Mouse (Mus musculus): Measurements from ENCODE around the gene Gm49510. TPM values are rescaled to one million over a fixed set of nuclear protein-coding genes. Genes with fewer than 3 reads are reported as not detected.
A peak's percentile ranks its signal among the peaks of the same experiment; 100 is the strongest.

Gm49510 gene
- total and polyA plus RNA-seq, 3 experiments = 1.4 to 8.2 TPM; not detected in 1

- Histone ChIP-seq H3K27me3 (ENCODE audit: insufficient read depth, low read length) (no peaks in the 10 kb centered on the region), H3K36me3 (replicated peaks) (peaks cover 38% of the 10 kb centered on the region), H3K4me3 (ENCODE audit: low read depth, low read length) (no peak overlapping the region; the same call in 1 of the 2 replicates), H3K4me1 (ENCODE audit: insufficient read depth, low read depth, low read length) (peaks cover 72% of the 10 kb centered on the region), H3K9me3 (replicated peaks) (no peaks in the 10 kb centered on the region)
- DNase-seq (ENCODE audit: low spot score) (no peak), ATAC-seq (ENCODE audit: extremely low read depth, insufficient number of reproducible peaks, low FRiP score, poor library complexity, severe bottlenecking) (no peak)
- peak; percentile 79; the same call in 1 of the 2 replicates for TF ChIP-seq POLR2AphosphoS5 (IDR thresholded peaks at IDR 0.05; ENCODE audit: insufficient replicate concordance, low read depth, low read length)
- no peak for TF ChIP-seq CTCF (IDR thresholded peaks at IDR 0.05; ENCODE audit: low read depth, low read length)
- no peak for TF ChIP-seq TAL1 (conservative IDR thresholded peaks at IDR 0.05; ENCODE audit: low read depth, low read length)
- no peak for TF ChIP-seq GATA1 (IDR thresholded peaks at IDR 0.05; ENCODE audit: borderline replicate concordance, low read length)
- TF ChIP-seq GATA2 (IDR thresholded peaks at IDR 0.05; ENCODE audit: borderline replicate concordance, low read depth, low read length) = no peak
Measured at GRCm38 (mm10) chr15:78930801-78931426, 31.4 kb downstream of the Gm49510 start.

GRCm38 (mm10) chr15:78931577-78931976, 32.1 kb downstream of the Gm49510 start:
- DNase-seq (ENCODE audit: low spot score) (peak; percentile 71), ATAC-seq (ENCODE audit: extremely low read depth, insufficient number of reproducible peaks, low FRiP score, poor library complexity, severe bottlenecking) (peak; percentile 30)
- Histone ChIP-seq H3K9me3 (replicated peaks) (no peaks in the 10 kb centered on the region), H3K27me3 (ENCODE audit: insufficient read depth, low read length) (no peaks in the 10 kb centered on the region), H3K36me3 (replicated peaks) (peaks cover 44% of the 10 kb centered on the region), H3K4me3 (ENCODE audit: low read depth, low read length) (no peak overlapping the region), H3K4me1 (ENCODE audit: insufficient read depth, low read depth, low read length) (peaks cover 74% of the 10 kb centered on the region)
- TF ChIP-seq CTCF (IDR thresholded peaks at IDR 0.05; ENCODE audit: low read depth, low read length) = peak; percentile 71
- TF ChIP-seq GATA1 (IDR thresholded peaks at IDR 0.05; ENCODE audit: borderline replicate concordance, low read length) = no peak

DNA sequence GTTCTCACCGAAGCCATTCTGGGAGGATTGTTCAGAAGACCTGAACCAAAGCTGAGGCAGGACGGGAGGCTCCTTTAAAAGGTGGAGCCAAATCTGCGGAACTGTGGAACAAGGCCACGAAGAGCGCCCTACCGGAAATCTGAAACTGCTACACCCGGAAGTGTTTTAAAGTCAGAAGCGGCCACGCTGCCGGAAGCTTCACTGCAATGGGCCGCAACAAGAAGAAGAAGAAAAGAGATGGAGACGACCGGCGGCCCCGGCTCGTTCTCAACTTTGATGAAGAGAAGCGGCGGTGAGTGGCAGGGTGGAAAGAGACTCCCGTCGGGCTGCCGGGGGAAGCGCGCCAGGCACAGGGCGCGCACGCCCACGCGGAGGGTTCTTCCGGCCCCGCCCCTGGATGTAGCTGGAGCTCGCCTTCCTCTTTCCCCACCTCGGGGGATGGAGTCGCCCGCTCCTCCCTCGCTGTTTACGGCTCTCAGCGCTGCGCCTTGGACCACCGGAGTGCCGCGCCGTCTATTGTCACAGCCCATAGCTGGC, 35.4 kb downstream of the Gm49510 start, which contains the start of gene Nol12:
Gene Nol12 (plus strand): TSS at position 150 of the 537 bp plus-strand sequence.
- Histone ChIP-seq H3K36me3 (replicated peaks) (peaks cover 56% of the 10 kb centered on the region), H3K27me3 (ENCODE audit: insufficient read depth, low read length) (no peaks in the 10 kb centered on the region; the same call in 1 of the 2 replicates), H3K4me1 (ENCODE audit: insufficient read depth, low read depth, low read length) (peaks cover 67% of the 10 kb centered on the region), H3K4me3 (ENCODE audit: low read depth, low read length) (peak within 1 kb of the TSS; percentile 82), H3K9me3 (replicated peaks) (no peaks in the 10 kb centered on the region)
- DNase-seq (ENCODE audit: low spot score) (peak; percentile 69), ATAC-seq (ENCODE audit: extremely low read depth, insufficient number of reproducible peaks, low FRiP score, poor library complexity, severe bottlenecking) (peak; percentile 37)
- no peak for TF ChIP-seq TAL1 (conservative IDR thresholded peaks at IDR 0.05; ENCODE audit: low read depth, low read length)
- no peak for TF ChIP-seq GATA1 (IDR thresholded peaks at IDR 0.05; ENCODE audit: borderline replicate concordance, low read length)
- no peak for TF ChIP-seq CTCF (IDR thresholded peaks at IDR 0.05; ENCODE audit: low read depth, low read length)
- TF ChIP-seq GATA2 (IDR thresholded peaks at IDR 0.05; ENCODE audit: borderline replicate concordance, low read depth, low read length) = no peak
- TF ChIP-seq POLR2AphosphoS5 (IDR thresholded peaks at IDR 0.05; ENCODE audit: insufficient replicate concordance, low read depth, low read length) = no peak

- H3K27me3 ChIP-seq (ENCODE audit: insufficient read depth, low read length) = no peaks in the 10 kb centered on the region; the same call in 1 of the 2 replicates
- H3K4me1 ChIP-seq (ENCODE audit: insufficient read depth, low read depth, low read length) = peaks cover 52% of the 10 kb centered on the region
- no peak for ATAC-seq (ENCODE audit: extremely low read depth, insufficient number of reproducible peaks, low FRiP score, poor library complexity, severe bottlenecking)
- H3K36me3 ChIP-seq (replicated peaks) = peaks cover 56% of the 10 kb centered on the region
- H3K9me3 ChIP-seq (replicated peaks) = no peaks in the 10 kb centered on the region
- H3K4me3 ChIP-seq (ENCODE audit: low read depth, low read length) = peak overlapping the region; percentile 82; the same call in 1 of the 2 replicates
- DNase-seq (ENCODE audit: low spot score) = no peak
- TF ChIP-seq GATA1 (IDR thresholded peaks at IDR 0.05; ENCODE audit: borderline replicate concordance, low read length) (no peak), GATA2 (IDR thresholded peaks at IDR 0.05; ENCODE audit: borderline replicate concordance, low read depth, low read length) (no peak), TAL1 (conservative IDR thresholded peaks at IDR 0.05; ENCODE audit: low read depth, low read length) (no peak), POLR2AphosphoS5 (IDR thresholded peaks at IDR 0.05; ENCODE audit: insufficient replicate concordance, low read depth, low read length) (no peak), CTCF (IDR thresholded peaks at IDR 0.05; ENCODE audit: low read depth, low read length) (no peak)
Measured at GRCm38 (mm10) chr15:78936403-78936802, 36.9 kb downstream of the Gm49510 start.

DNA sequence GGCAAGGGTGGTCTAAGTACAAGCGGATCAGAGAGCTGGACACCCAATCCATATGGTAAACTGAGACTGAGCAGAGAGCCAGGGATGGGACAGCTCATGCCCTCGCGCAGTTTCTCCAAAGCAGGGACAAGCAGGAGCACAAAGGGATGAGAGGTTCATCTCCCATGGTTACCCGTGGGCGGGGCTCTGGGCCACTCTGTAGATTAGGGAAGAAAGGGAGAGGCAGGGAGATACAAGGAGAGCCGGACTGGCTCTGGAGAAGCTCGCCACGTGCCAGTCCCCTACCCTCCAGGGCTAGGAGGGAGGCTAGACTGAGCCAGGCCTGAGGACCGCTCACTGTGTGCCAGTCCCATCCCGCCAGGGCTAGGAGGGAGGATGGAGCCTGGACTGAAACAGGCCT, 37.8 kb downstream of the Gm49510 start:
- no peak overlapping the region; the same call in 1 of the 2 replicates for H3K4me3 ChIP-seq (ENCODE audit: low read depth, low read length)
- peaks cover 44% of the 10 kb centered on the region for H3K4me1 ChIP-seq (ENCODE audit: insufficient read depth, low read depth, low read length)
- ATAC-seq (ENCODE audit: extremely low read depth, insufficient number of reproducible peaks, low FRiP score, poor library complexity, severe bottlenecking) (no peak), DNase-seq (ENCODE audit: low spot score) (no peak)
- H3K9me3 ChIP-seq (replicated peaks) = no peaks in the 10 kb centered on the region
- peaks cover 64% of the 10 kb centered on the region for H3K36me3 ChIP-seq (replicated peaks)
- H3K27me3 ChIP-seq (ENCODE audit: insufficient read depth, low read length) = no peaks in the 10 kb centered on the region; the same call in 1 of the 2 replicates
- TF ChIP-seq CTCF (IDR thresholded peaks at IDR 0.05; ENCODE audit: low read depth, low read length) (no peak), TAL1 (conservative IDR thresholded peaks at IDR 0.05; ENCODE audit: low read depth, low read length) (no peak), POLR2AphosphoS5 (IDR thresholded peaks at IDR 0.05; ENCODE audit: insufficient replicate concordance, low read depth, low read length) (no peak), GATA2 (IDR thresholded peaks at IDR 0.05; ENCODE audit: borderline replicate concordance, low read depth, low read length) (no peak), GATA1 (IDR thresholded peaks at IDR 0.05; ENCODE audit: borderline replicate concordance, low read length) (no peak)

DNA sequence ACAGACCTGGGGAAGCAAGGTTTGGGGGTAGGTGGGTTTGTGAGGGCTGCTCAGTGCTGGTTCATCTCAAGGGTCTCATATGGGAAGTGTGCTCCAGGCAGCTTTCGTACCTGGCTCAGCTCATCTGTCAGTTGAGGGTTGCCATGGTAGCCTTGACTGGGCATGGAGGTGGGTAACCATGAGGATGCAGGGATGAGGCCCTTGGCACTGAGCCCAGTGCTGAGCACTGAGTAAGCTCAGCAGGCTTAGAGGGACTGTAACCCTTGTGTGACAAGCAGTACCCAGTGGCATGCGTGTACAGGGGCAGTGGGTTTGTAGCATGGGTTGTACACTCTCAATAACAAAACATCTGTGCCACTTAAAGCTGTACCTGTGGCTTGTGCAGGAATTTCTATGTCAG, 38.5 kb downstream of the Gm49510 start:
- Histone ChIP-seq H3K9me3 (replicated peaks) (no peaks in the 10 kb centered on the region), H3K4me1 (ENCODE audit: insufficient read depth, low read depth, low read length) (peaks cover 44% of the 10 kb centered on the region), H3K27me3 (ENCODE audit: insufficient read depth, low read length) (no peaks in the 10 kb centered on the region; the same call in 1 of the 2 replicates), H3K36me3 (replicated peaks) (peaks cover 68% of the 10 kb centered on the region), H3K4me3 (ENCODE audit: low read depth, low read length) (no peak overlapping the region)
- DNase-seq (ENCODE audit: low spot score) = no peak
- ATAC-seq (ENCODE audit: extremely low read depth, insufficient number of reproducible peaks, low FRiP score, poor library complexity, severe bottlenecking) = no peak
- TF ChIP-seq POLR2AphosphoS5 (IDR thresholded peaks at IDR 0.05; ENCODE audit: insufficient replicate concordance, low read depth, low read length) = no peak
- TF ChIP-seq TAL1 (conservative IDR thresholded peaks at IDR 0.05; ENCODE audit: low read depth, low read length) = no peak
- no peak for TF ChIP-seq CTCF (IDR thresholded peaks at IDR 0.05; ENCODE audit: low read depth, low read length)
- no peak for TF ChIP-seq GATA2 (IDR thresholded peaks at IDR 0.05; ENCODE audit: borderline replicate concordance, low read depth, low read length)
- no peak for TF ChIP-seq GATA1 (IDR thresholded peaks at IDR 0.05; ENCODE audit: borderline replicate concordance, low read length)

All from G1E (cell line).